Mouse (Mus musculus): ENCODE measurements around the gene Zdhhc18.

Zdhhc18 gene

GRCm38 (mm10) chr4:133630326-133630920, 19.5 kb downstream of the Zdhhc18 start:
- no peak for DNase-seq (ENCODE audit: low spot score in 2 of 2)

- DNase-seq (ENCODE audit: low spot score in 2 of 2), result no peak
Observed at GRCm38 (mm10) chr4:133629191-133629590, 20.8 kb downstream of the Zdhhc18 start.

GRCm38 (mm10) chr4:133628517-133628916, 21.4 kb downstream of the Zdhhc18 start:
- peak in 1 of 2 experiments; percentile 19 for DNase-seq (ENCODE audit: low spot score in 2 of 2)

- no peak for DNase-seq (ENCODE audit: low spot score in 2 of 2)
Observed at GRCm38 (mm10) chr4:133627039-133627438, 22.9 kb downstream of the Zdhhc18 start.

- DNase-seq (ENCODE audit: low spot score in 2 of 2), result no peak
Observed at GRCm38 (mm10) chr4:133626621-133627020, 23.3 kb downstream of the Zdhhc18 start.

- DNase-seq (ENCODE audit: low spot score in 2 of 2), result no peak
Observed at GRCm38 (mm10) chr4:133626221-133626620, 23.7 kb downstream of the Zdhhc18 start.

- peak; percentile 84 to 86 for DNase-seq (ENCODE audit: low spot score in 2 of 2)
Observed at GRCm38 (mm10) chr4:133625621-133626071, 24.3 kb downstream of the Zdhhc18 start.

- DNase-seq (ENCODE audit: low spot score in 2 of 2), result peak; percentile 63 to 67
Observed at GRCm38 (mm10) chr4:133624830-133625229, 25.1 kb downstream of the Zdhhc18 start.

GRCm38 (mm10) chr4:133622161-133622695, 27.7 kb downstream of the Zdhhc18 start:
- DNase-seq (ENCODE audit: low spot score in 2 of 2), result peak; percentile 89 to 90

- peak; percentile 62 to 69 for DNase-seq (ENCODE audit: low spot score in 2 of 2)
Observed at GRCm38 (mm10) chr4:133620668-133621067, 29.3 kb downstream of the Zdhhc18 start.

GRCm38 (mm10) chr4:133619473-133620136, 30.3 kb downstream of the Zdhhc18 start:
- peak in 1 of 2 experiments; percentile 46 for DNase-seq (ENCODE audit: low spot score in 2 of 2)

GRCm38 (mm10) chr4:133617936-133618335, 32.0 kb downstream of the Zdhhc18 start:
- DNase-seq (ENCODE audit: low spot score in 2 of 2), result no peak

GRCm38 (mm10) chr4:133615416-133615815, 34.5 kb downstream of the Zdhhc18 start:
- DNase-seq (ENCODE audit: low spot score in 2 of 2), result no peak

- peak in 1 of 2 experiments; percentile 68 for DNase-seq (ENCODE audit: low spot score in 2 of 2)
Observed at GRCm38 (mm10) chr4:133614274-133614761, 35.6 kb downstream of the Zdhhc18 start.

- no peak for DNase-seq (ENCODE audit: low spot score in 2 of 2)
Observed at GRCm38 (mm10) chr4:133613867-133614266, 36.1 kb downstream of the Zdhhc18 start.

- no peak for DNase-seq (ENCODE audit: low spot score in 2 of 2)
Observed at GRCm38 (mm10) chr4:133613026-133613425, 36.9 kb downstream of the Zdhhc18 start.

GRCm38 (mm10) chr4:133612416-133612815, 37.5 kb downstream of the Zdhhc18 start:
- no peak for DNase-seq (ENCODE audit: low spot score in 2 of 2)

- no peak for DNase-seq (ENCODE audit: low spot score in 2 of 2)
Observed at GRCm38 (mm10) chr4:133611815-133612214, 38.1 kb downstream of the Zdhhc18 start.

GRCm38 (mm10) chr4:133609719-133610118, 40.2 kb downstream of the Zdhhc18 start:
- peak; percentile 77 to 86 for DNase-seq (ENCODE audit: low spot score in 2 of 2)

GRCm38 (mm10) chr4:133607284-133607683, 42.7 kb downstream of the Zdhhc18 start:
- no peak for DNase-seq (ENCODE audit: low spot score in 2 of 2)

- DNase-seq (ENCODE audit: low spot score in 2 of 2), result no peak
Observed at GRCm38 (mm10) chr4:133605330-133605729, 44.6 kb downstream of the Zdhhc18 start.

GRCm38 (mm10) chr4:133604856-133605255, 45.1 kb downstream of the Zdhhc18 start:
- DNase-seq (ENCODE audit: low spot score in 2 of 2), result no peak

- no peak for DNase-seq (ENCODE audit: low spot score in 2 of 2)
Observed at GRCm38 (mm10) chr4:133604175-133604574, 45.8 kb downstream of the Zdhhc18 start.
